Mouse (Mus musculus): ENCODE results near the gene 6030498E09Rik. TPM values are rescaled to one million over a fixed set of nuclear protein-coding genes. Genes with fewer than 3 reads are reported as not detected.

The 6030498E09Rik gene
- polyA plus RNA-seq (2012; fragmentation: generic; extraction: Trizol) = not detected
- long read RNA-seq, experiment 1 = 0 reads
- long read RNA-seq, experiment 2 = 0 reads

DNA sequence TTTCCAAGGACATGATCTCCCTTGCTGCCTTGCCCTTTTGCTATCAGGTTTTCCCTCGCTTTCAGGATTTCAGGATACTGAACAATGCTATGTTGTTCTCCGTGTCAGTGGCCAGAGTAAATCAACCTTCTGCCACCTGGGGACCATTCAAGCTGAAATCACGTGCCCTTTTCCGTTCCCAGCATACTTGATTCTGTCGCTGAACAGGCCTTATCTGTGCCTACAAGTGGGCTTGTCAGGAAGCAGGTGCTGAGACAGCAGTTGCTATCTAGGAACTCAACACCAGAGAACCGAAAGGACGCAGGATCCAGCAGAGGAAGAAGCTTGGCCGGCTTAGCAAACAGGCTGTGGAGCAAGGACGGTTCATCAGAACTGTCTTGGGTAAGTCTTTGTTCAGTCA is at the start of gene 6030498E09Rik:
TSS of gene 6030498E09Rik (plus strand) at position 194 of the 400 bp plus-strand sequence.
- Histone ChIP-seq H3K79me2 (ENCODE audit: control insufficient read depth, insufficient read depth) (no peaks in the 10 kb centered on the region), H3ac (ENCODE audit: control insufficient read depth, insufficient read length, low read depth) (no peak within 1 kb of the TSS), H3K79me3 (ENCODE audit: low read depth) (no peaks in the 10 kb centered on the region), H3K27me3 (ENCODE audit: control insufficient read depth, insufficient read depth, insufficient read length) (no peaks in the 10 kb centered on the region), H3K4me3 (ENCODE audit: insufficient read depth, poor library complexity, severe bottlenecking) (no peak within 1 kb of the TSS), H3K36me3 (ENCODE audit: control insufficient read depth, insufficient read depth) (no peaks in the 10 kb centered on the region)
- TF ChIP-seq MYOD1 (IDR thresholded peaks at IDR 0.05; ENCODE audit: control insufficient read depth, insufficient read length, low read depth) (no peak), CEBPB (IDR thresholded peaks at IDR 0.05; ENCODE audit: low read depth) (no peak), CTCF (IDR thresholded peaks at IDR 0.05; ENCODE audit: control insufficient read depth, insufficient read depth, insufficient read length) (no peak), USF1 (IDR thresholded peaks at IDR 0.05; ENCODE audit: low read depth) (no peak), MYOG (IDR thresholded peaks at IDR 0.05; ENCODE audit: control insufficient read depth, extremely low read depth, insufficient read length) (no peak), FOSL1 (IDR thresholded peaks at IDR 0.05; ENCODE audit: insufficient read depth, low read length, poor library complexity, severe bottlenecking) (no peak), MAX (IDR thresholded peaks at IDR 0.05) (no peak)

DNA sequence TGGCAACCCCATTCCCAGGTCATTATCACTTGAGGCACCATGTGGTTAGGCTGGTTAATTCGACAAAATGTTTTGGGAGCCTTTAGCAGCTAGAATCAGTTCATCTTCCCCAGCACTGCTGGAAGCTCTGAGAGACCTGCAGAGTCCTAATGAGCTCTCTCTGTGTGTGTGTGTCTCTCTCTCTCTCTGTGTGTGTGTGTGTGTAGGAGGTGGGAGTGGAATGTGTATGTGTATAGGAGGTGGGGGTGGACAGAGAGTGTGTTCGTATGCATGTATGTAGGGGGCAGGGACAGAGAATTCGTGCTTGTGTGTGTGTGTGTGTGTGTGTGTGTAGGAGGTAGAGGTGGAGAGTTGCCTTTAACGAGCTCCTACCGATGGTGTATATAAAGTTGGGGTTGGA is 42.4 kb upstream of the 6030498E09Rik start:
- H3K36me3 ChIP-seq (ENCODE audit: control insufficient read depth, insufficient read depth) = no peaks in the 10 kb centered on the region
- no peak for TF ChIP-seq MYOD1 (IDR thresholded peaks at IDR 0.05; ENCODE audit: control insufficient read depth, insufficient read length, low read depth)
- TF ChIP-seq USF1 (IDR thresholded peaks at IDR 0.05; ENCODE audit: low read depth) = no peak
- no peak for TF ChIP-seq FOSL1 (IDR thresholded peaks at IDR 0.05; ENCODE audit: insufficient read depth, low read length, poor library complexity, severe bottlenecking)
- TF ChIP-seq CTCF (IDR thresholded peaks at IDR 0.05; ENCODE audit: control insufficient read depth, insufficient read depth, insufficient read length) = no peak
- no peak for TF ChIP-seq MYOG (IDR thresholded peaks at IDR 0.05; ENCODE audit: control insufficient read depth, extremely low read depth, insufficient read length)
- no peak for TF ChIP-seq MAX (IDR thresholded peaks at IDR 0.05)
- no peak for TF ChIP-seq CEBPB (IDR thresholded peaks at IDR 0.05; ENCODE audit: low read depth)

DNA sequence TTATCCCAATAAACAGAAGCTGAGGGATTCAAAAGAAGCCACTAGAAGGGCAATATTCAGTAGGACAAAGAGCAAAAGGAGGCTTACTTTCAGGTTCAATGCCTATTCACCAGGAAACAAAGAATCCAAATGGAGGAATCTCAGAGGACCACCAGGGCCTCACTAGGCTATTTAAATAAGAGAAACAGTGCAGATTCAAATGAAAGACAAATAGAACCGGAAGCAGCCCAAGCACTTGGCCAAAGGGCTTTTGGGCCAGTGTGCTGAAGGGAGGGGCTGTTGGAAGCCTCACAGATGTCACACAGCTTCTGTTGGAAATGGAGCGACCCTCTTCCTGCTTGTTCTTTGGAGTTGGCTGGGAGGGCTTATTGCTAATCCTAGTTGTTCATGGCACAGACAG is 41.8 kb upstream of the 6030498E09Rik start:
- H3ac ChIP-seq (ENCODE audit: control insufficient read depth, insufficient read length, low read depth) = no peak overlapping the region
- no peaks in the 10 kb centered on the region for H3K79me3 ChIP-seq (ENCODE audit: low read depth)
- H3K27me3 ChIP-seq (ENCODE audit: control insufficient read depth, insufficient read depth, insufficient read length) = no peaks in the 10 kb centered on the region
- no peaks in the 10 kb centered on the region for H3K79me2 ChIP-seq (ENCODE audit: control insufficient read depth, insufficient read depth)
- TF ChIP-seq CEBPB (IDR thresholded peaks at IDR 0.05; ENCODE audit: low read depth) (no peak), FOSL1 (IDR thresholded peaks at IDR 0.05; ENCODE audit: insufficient read depth, low read length, poor library complexity, severe bottlenecking) (no peak), MYOD1 (IDR thresholded peaks at IDR 0.05; ENCODE audit: control insufficient read depth, insufficient read length, low read depth) (no peak), MYOG (IDR thresholded peaks at IDR 0.05; ENCODE audit: control insufficient read depth, extremely low read depth, insufficient read length) (no peak), USF1 (IDR thresholded peaks at IDR 0.05; ENCODE audit: low read depth) (no peak), MAX (IDR thresholded peaks at IDR 0.05) (no peak), CTCF (IDR thresholded peaks at IDR 0.05; ENCODE audit: control insufficient read depth, insufficient read depth, insufficient read length) (no peak)
- H3K36me3 ChIP-seq (ENCODE audit: control insufficient read depth, insufficient read depth) = no peaks in the 10 kb centered on the region
- H3K4me3 ChIP-seq (ENCODE audit: insufficient read depth, poor library complexity, severe bottlenecking) = no peak overlapping the region

More for the DNA sequence above, 42.4 kb upstream of the 6030498E09Rik start:
- no peaks in the 10 kb centered on the region for H3K79me2 ChIP-seq (ENCODE audit: control insufficient read depth, insufficient read depth)
- H3K27me3 ChIP-seq (ENCODE audit: control insufficient read depth, insufficient read depth, insufficient read length) = no peaks in the 10 kb centered on the region
- H3K79me3 ChIP-seq (ENCODE audit: low read depth) = no peaks in the 10 kb centered on the region
- H3ac ChIP-seq (ENCODE audit: control insufficient read depth, insufficient read length, low read depth) = no peak overlapping the region
- H3K4me3 ChIP-seq (ENCODE audit: insufficient read depth, poor library complexity, severe bottlenecking) = no peak overlapping the region

GRCm38 (mm10) chrX:38733683-38734082 is 38.8 kb upstream of the 6030498E09Rik start:
- Histone ChIP-seq H3K36me3 (ENCODE audit: control insufficient read depth, insufficient read depth) (no peaks in the 10 kb centered on the region), H3K27me3 (ENCODE audit: control insufficient read depth, insufficient read depth, insufficient read length) (no peaks in the 10 kb centered on the region), H3K79me2 (ENCODE audit: control insufficient read depth, insufficient read depth) (no peaks in the 10 kb centered on the region), H3ac (ENCODE audit: control insufficient read depth, insufficient read length, low read depth) (no peak overlapping the region), H3K4me3 (ENCODE audit: insufficient read depth, poor library complexity, severe bottlenecking) (no peak overlapping the region), H3K79me3 (ENCODE audit: low read depth) (no peaks in the 10 kb centered on the region)
- TF ChIP-seq CTCF (IDR thresholded peaks at IDR 0.05; ENCODE audit: control insufficient read depth, insufficient read depth, insufficient read length) = no peak
- no peak for TF ChIP-seq MYOD1 (IDR thresholded peaks at IDR 0.05; ENCODE audit: control insufficient read depth, insufficient read length, low read depth)
- no peak for TF ChIP-seq CEBPB (IDR thresholded peaks at IDR 0.05; ENCODE audit: low read depth)
- TF ChIP-seq USF1 (IDR thresholded peaks at IDR 0.05; ENCODE audit: low read depth) = no peak
- TF ChIP-seq FOSL1 (IDR thresholded peaks at IDR 0.05; ENCODE audit: insufficient read depth, low read length, poor library complexity, severe bottlenecking) = no peak
- TF ChIP-seq MAX (IDR thresholded peaks at IDR 0.05) = no peak
- TF ChIP-seq MYOG (IDR thresholded peaks at IDR 0.05; ENCODE audit: control insufficient read depth, extremely low read depth, insufficient read length) = no peak

DNA sequence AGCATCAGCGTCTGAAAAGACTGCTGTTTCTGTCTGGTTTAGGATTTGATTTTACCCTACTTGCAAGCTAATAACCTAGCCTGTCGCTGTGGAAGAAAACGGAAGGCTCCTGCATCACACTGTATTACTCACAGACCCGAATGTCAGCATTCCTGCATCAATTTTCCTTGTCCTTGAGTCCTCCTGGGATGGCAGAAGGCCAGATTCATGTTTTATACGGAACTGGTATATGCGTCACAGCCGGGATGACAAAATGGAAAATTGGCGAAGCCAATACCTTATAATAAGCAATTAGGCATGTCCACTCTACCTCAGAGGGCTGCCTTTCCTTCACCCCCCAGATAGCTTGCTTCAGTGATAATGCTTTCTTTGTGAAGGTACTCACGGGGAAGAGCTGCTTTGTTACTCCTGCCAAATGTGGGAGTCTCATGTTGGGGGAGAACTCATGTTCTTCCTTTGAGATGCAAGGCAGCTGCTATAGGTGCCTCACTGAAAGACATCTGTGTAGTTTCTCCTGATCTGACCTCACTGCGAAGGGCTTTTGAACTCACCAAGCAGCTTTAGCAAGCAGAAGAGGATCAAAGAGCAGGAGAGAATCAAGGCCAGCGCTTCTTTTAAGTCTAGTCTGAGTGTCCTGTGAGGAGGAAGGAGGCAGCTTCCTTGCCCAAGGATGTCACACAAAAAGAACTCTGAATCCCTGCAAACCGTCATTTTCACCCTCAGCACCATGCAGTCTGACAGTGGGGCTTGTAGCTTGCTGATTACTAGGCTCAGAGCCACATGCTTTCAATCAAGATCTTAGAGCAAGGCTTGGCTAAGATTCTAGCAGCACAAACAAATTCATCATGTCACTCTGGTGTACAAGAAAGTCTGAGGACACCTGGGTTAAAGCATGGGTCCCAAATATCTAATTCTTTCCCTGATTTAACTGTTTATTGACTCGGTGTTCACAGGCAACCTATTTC is 37.3 kb upstream of the 6030498E09Rik start:
- TF ChIP-seq MYOG (IDR thresholded peaks at IDR 0.05; ENCODE audit: control insufficient read depth, extremely low read depth, insufficient read length) = no peak
- TF ChIP-seq FOSL1 (IDR thresholded peaks at IDR 0.05; ENCODE audit: insufficient read depth, low read length, poor library complexity, severe bottlenecking) = no peak
- TF ChIP-seq USF1 (IDR thresholded peaks at IDR 0.05; ENCODE audit: low read depth) = no peak
- no peak for TF ChIP-seq CEBPB (IDR thresholded peaks at IDR 0.05; ENCODE audit: low read depth)
- TF ChIP-seq MYOD1 (IDR thresholded peaks at IDR 0.05; ENCODE audit: control insufficient read depth, insufficient read length, low read depth) = no peak
- no peak for TF ChIP-seq MAX (IDR thresholded peaks at IDR 0.05)
- TF ChIP-seq CTCF (IDR thresholded peaks at IDR 0.05; ENCODE audit: control insufficient read depth, insufficient read depth, insufficient read length) = no peak
- no peaks in the 10 kb centered on the region for H3K27me3 ChIP-seq (ENCODE audit: control insufficient read depth, insufficient read depth, insufficient read length)
- H3ac ChIP-seq (ENCODE audit: control insufficient read depth, insufficient read length, low read depth) = no peak overlapping the region
- no peaks in the 10 kb centered on the region for H3K79me2 ChIP-seq (ENCODE audit: control insufficient read depth, insufficient read depth)
- H3K36me3 ChIP-seq (ENCODE audit: control insufficient read depth, insufficient read depth) = no peaks in the 10 kb centered on the region
- no peak overlapping the region for H3K4me3 ChIP-seq (ENCODE audit: insufficient read depth, poor library complexity, severe bottlenecking)
- H3K79me3 ChIP-seq (ENCODE audit: low read depth) = no peaks in the 10 kb centered on the region

All from C2C12 (cell line).